Mouse (Mus musculus): ENCODE data around the gene Mrgprd. TPM values are rescaled to one million over a fixed set of nuclear protein-coding genes. Genes with fewer than 3 reads are reported as not detected.

Mrgprd gene
- polyA plus RNA-seq, 1 experiment from 2014 or later: not detected

DNA sequence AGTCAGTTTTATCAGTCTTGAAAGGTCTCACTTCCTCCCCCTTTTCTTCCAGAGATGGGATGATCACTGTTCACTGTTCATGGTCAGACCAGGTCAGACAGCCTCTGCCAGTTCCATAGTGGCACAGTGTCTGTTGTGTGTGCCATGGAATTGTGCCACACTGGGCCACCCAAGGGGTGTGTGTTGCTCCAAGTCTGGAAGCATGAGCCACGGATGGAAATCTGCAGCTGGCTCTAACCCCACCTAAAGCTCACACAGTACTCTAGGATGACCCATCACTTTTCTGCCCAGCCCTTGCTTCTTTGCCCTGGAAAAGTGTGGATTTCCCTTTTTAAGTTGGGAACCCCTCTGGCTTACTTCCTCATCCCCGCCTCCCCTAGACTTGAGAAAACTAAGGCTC is 10.5 kb upstream of the Mrgprd start:
- Histone ChIP-seq H3K9me3 (replicated peaks) (no peaks in the 10 kb centered on the region), H3K4me3 (replicated peaks) (no peak overlapping the region), H3K36me3 (no peaks in the 10 kb centered on the region), H3K4me2 (no peak overlapping the region), H3K27me3 (no peaks in the 10 kb centered on the region), H3K4me1 (replicated peaks) (peaks cover 15% of the 10 kb centered on the region), H3K27ac (no peak overlapping the region), H3K9ac (no peak overlapping the region)
- DNase-seq (no peak), ATAC-seq (ENCODE audit: low read depth) (no peak)
- WGBS (ENCODE audit: insufficient replicate concordance): 56% methylated on average over 2 of the region's 2 CpGs

DNA sequence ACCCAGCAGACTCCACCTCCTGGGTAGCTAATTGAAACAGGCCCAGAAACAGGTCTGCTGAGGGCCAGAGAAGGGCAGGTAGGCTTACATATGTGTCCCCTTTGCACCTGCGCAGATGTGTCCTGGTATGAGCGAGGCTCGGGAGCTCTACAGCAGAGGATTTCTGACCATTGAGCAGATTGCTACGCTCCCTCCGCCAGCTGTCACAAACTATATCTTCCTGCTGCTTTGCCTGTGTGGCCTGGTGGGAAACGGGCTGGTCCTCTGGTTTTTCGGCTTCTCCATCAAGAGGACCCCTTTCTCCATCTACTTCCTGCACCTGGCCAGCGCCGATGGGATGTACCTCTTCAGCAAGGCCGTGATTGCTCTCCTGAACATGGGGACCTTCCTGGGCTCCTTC is 7.0 kb upstream of the Mrgprd start:
- 84% methylated on average over 10 of the region's 10 CpGs for WGBS (ENCODE audit: insufficient replicate concordance)
- H3K4me1 ChIP-seq (replicated peaks): peaks cover 8% of the 10 kb centered on the region
- 0 out of 2 replicates have a peak, but pooled peaks cover 5% of the 10 kb centered on the region for H3K27me3 ChIP-seq
- no peak overlapping the region for H3K9ac ChIP-seq
- no peaks in the 10 kb centered on the region for H3K9me3 ChIP-seq (replicated peaks)
- no peak overlapping the region for H3K4me2 ChIP-seq
- H3K27ac ChIP-seq: no peak overlapping the region
- DNase-seq (no peak), ATAC-seq (ENCODE audit: low read depth) (no peak)
- no peaks in the 10 kb centered on the region for H3K36me3 ChIP-seq
- H3K4me3 ChIP-seq (replicated peaks): no peak overlapping the region

DNA sequence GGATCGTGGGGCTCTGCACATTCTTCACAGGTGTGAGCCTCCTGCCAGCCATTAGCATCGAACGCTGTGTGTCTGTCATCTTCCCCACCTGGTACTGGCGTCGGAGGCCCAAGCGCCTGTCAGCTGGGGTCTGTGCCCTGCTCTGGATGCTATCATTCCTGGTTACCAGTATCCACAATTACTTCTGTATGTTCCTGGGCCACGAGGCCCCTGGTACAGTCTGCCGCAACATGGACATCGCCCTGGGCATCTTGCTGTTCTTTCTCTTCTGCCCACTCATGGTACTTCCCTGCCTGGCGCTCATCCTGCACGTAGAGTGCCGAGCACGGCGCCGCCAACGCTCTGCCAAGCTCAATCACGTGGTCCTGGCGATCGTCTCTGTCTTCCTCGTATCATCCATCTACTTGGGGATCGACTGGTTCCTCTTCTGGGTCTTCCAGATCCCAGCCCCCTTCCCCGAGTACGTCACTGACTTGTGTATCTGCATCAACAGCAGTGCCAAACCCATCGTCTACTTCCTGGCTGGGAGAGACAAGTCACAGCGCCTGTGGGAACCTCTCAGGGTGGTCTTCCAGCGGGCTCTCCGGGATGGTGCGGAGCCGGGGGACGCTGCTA is 6.5 kb upstream of the Mrgprd start:
- no peaks in the 10 kb centered on the region for H3K36me3 ChIP-seq
- H3K4me3 ChIP-seq (replicated peaks): no peak overlapping the region
- no peak overlapping the region for H3K9ac ChIP-seq
- H3K27me3 ChIP-seq: 0 out of 2 replicates have a peak, but pooled peaks cover 5% of the 10 kb centered on the region
- ATAC-seq (ENCODE audit: low read depth) (no peak), DNase-seq (no peak)
- 55% methylated on average over 30 of the region's 30 CpGs for WGBS (ENCODE audit: insufficient replicate concordance)
- H3K9me3 ChIP-seq (replicated peaks): no peaks in the 10 kb centered on the region
- H3K27ac ChIP-seq: no peak overlapping the region
- H3K4me1 ChIP-seq (replicated peaks): peaks cover 3% of the 10 kb centered on the region; the same call in 1 of the 2 replicates
- no peak overlapping the region for H3K4me2 ChIP-seq

DNA sequence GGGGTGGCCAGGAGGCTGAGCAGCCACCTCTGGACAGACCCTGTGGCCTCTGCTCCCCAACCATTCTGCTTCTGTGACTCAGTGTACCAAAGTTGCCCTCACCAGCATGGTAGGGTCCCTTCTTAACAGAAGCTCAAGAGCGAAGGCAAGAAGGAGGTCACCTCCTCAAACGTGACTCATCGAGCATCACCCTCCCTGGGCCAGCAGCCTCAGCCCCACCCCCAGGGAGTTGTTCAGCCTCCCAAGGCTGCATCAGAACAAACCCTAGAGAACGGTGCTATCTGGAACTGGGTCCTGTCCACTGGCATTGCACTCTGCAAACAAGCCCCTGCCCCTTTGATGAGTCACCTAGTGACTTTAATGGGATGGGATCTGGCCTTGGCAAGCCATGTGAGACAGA is 5.8 kb upstream of the Mrgprd start:
- H3K4me1 ChIP-seq (replicated peaks): no peaks in the 10 kb centered on the region
- H3K9ac ChIP-seq: no peak overlapping the region
- H3K27me3 ChIP-seq: 0 out of 2 replicates have a peak, but pooled peaks cover 5% of the 10 kb centered on the region
- DNase-seq (no peak), ATAC-seq (ENCODE audit: low read depth) (no peak)
- H3K4me3 ChIP-seq (replicated peaks): no peak overlapping the region
- H3K27ac ChIP-seq: no peak overlapping the region
- no peaks in the 10 kb centered on the region for H3K9me3 ChIP-seq (replicated peaks)
- no peak overlapping the region for H3K4me2 ChIP-seq
- H3K36me3 ChIP-seq: no peaks in the 10 kb centered on the region
- WGBS (ENCODE audit: insufficient replicate concordance): 44% methylated on average over 4 of the region's 4 CpGs

DNA sequence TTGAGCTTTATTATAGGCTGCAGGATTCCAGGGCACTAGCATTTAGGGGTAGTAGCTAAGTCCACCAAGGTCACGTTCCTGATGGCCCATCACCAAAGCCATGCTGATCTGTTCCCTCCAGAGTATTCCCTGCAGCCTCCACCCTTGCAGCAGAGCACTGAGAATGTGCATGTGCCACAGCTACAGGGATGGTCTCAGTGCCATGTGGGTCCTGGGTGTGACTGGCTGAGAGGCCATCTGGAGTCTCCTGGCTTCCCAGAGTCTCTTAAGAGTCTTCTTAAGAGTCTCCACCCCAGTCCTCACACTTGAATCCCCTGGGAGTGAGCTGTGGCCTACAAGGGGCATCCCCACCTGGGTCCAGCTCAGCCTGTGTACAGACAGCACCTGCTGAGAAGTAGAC is 4.8 kb upstream of the Mrgprd start:
- Histone ChIP-seq H3K9ac (no peak overlapping the region), H3K27ac (no peak overlapping the region), H3K9me3 (replicated peaks) (no peaks in the 10 kb centered on the region), H3K4me3 (replicated peaks) (no peak overlapping the region), H3K4me2 (no peak overlapping the region), H3K36me3 (no peaks in the 10 kb centered on the region), H3K27me3 (0 out of 2 replicates have a peak, but pooled peaks cover 5% of the 10 kb centered on the region), H3K4me1 (replicated peaks) (no peaks in the 10 kb centered on the region)
- DNase-seq (no peak), ATAC-seq (ENCODE audit: low read depth) (no peak)
- 55% methylated on average over 1 of the region's 1 CpGs for WGBS (ENCODE audit: insufficient replicate concordance)

DNA sequence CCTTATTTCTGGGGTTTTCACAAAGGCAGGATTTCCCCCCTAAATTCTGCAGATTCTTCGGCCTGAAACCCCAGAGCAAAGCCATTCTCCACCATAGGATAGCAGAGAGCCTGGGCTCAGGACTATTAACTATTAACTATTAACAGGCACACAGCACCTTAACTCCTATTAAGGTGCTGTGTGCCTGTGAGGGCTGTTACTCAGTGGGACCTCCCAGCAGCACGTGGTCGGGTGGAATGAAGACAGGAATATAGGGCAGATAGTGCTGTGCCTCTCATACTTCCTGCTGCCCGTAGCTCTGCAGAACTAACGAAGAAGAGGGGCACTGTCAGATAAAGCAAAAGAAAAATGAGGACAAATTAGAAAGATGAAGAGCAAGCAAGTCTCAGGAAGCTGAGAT is 4.1 kb upstream of the Mrgprd start:
- Histone ChIP-seq H3K27me3 (0 out of 2 replicates have a peak, but pooled peaks cover 5% of the 10 kb centered on the region), H3K4me2 (no peak overlapping the region), H3K27ac (no peak overlapping the region), H3K9ac (no peak overlapping the region), H3K9me3 (replicated peaks) (no peaks in the 10 kb centered on the region), H3K36me3 (no peaks in the 10 kb centered on the region), H3K4me3 (replicated peaks) (no peak overlapping the region), H3K4me1 (replicated peaks) (no peaks in the 10 kb centered on the region)
- DNase-seq (no peak), ATAC-seq (ENCODE audit: low read depth) (no peak)
- 26% methylated on average over 5 of the region's 5 CpGs for WGBS (ENCODE audit: insufficient replicate concordance)

DNA sequence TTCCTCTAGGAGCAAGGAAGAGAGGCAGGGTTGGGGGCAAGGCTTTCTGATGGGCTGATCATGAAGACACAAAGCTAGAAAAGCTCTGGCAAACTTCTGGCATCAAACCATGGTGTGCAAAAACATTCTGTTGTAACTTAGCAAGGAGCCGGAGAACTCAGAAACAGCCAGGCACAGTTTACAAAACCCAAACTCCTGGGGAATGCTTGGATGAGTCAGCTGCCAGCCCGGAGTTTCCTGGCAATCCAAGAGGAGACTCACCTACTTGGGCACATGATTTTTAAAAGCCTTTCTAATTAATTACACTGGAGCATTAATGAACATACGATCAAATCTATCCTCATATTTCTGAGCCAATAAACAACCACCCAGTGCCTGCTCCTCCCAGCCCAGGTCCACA is 2.5 kb upstream of the Mrgprd start:
- ATAC-seq (ENCODE audit: low read depth) (no peak), DNase-seq (no peak)
- H3K9ac ChIP-seq: no peak overlapping the region
- WGBS (ENCODE audit: insufficient replicate concordance): 66% methylated on average over 3 of the region's 3 CpGs
- H3K36me3 ChIP-seq: no peaks in the 10 kb centered on the region
- no peaks in the 10 kb centered on the region for H3K4me1 ChIP-seq (replicated peaks)
- no peak overlapping the region for H3K27ac ChIP-seq
- no peak overlapping the region for H3K4me2 ChIP-seq
- H3K9me3 ChIP-seq (replicated peaks): no peaks in the 10 kb centered on the region
- no peak overlapping the region for H3K4me3 ChIP-seq (replicated peaks)
- 0 out of 2 replicates have a peak, but pooled peaks cover 5% of the 10 kb centered on the region for H3K27me3 ChIP-seq

DNA sequence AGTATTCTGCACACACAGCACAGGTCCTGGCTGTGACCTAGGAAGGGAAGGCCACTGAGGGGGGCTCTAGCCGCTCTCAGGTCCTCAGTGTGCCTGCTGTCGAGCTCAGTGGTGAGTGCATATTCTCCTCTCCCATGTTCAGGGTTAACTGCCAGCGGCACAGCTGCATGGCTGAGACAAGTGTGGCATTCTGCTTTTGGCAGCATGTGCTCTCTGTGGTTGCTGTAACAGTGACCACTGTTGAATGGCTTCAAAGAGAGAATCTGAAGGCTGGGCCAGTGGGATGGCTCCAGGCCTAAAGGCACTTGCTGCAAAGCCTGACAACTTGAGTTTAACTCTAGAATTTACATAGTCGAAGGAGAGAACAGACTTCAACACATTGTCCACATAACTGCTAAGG is 2.9 kb downstream of the Mrgprd start:
- Histone ChIP-seq H3K4me1 (replicated peaks) (no peaks in the 10 kb centered on the region), H3K27ac (no peak overlapping the region), H3K9me3 (replicated peaks) (no peaks in the 10 kb centered on the region), H3K36me3 (no peaks in the 10 kb centered on the region), H3K9ac (no peak overlapping the region), H3K4me2 (no peak overlapping the region), H3K4me3 (replicated peaks) (no peak overlapping the region), H3K27me3 (no peaks in the 10 kb centered on the region)
- ATAC-seq (ENCODE audit: low read depth) (no peak), DNase-seq (no peak)
- WGBS (ENCODE audit: insufficient replicate concordance): 60% methylated on average over 4 of the region's 4 CpGs

DNA sequence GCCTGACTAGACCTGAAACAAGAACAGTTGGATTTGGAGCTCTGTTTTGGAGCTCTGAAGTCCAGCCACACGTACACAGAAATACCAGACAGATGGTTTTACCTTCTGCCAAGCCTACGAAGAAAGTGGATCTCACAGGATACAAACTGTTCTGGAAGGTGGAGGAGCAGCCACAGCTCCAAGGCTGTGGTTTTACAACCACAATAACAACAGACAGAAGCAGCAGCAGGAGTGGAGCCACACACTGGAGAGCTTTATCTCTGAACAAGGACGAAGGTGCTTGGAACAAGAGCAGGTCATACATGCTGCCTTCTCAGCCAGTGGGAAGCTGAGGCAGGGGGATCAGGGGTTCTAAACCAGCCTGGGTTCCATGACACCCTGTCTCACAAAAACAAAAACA is 4.8 kb downstream of the Mrgprd start:
- H3K27ac ChIP-seq: no peak overlapping the region
- WGBS (ENCODE audit: insufficient replicate concordance): 42% methylated on average over 3 of the region's 3 CpGs
- no peaks in the 10 kb centered on the region for H3K9me3 ChIP-seq (replicated peaks)
- H3K4me1 ChIP-seq (replicated peaks): no peaks in the 10 kb centered on the region
- no peaks in the 10 kb centered on the region for H3K36me3 ChIP-seq
- H3K4me3 ChIP-seq (replicated peaks): no peak overlapping the region
- ATAC-seq (ENCODE audit: low read depth) (no peak), DNase-seq (no peak)
- H3K4me2 ChIP-seq: no peak overlapping the region
- no peak overlapping the region for H3K9ac ChIP-seq
- no peaks in the 10 kb centered on the region for H3K27me3 ChIP-seq

DNA sequence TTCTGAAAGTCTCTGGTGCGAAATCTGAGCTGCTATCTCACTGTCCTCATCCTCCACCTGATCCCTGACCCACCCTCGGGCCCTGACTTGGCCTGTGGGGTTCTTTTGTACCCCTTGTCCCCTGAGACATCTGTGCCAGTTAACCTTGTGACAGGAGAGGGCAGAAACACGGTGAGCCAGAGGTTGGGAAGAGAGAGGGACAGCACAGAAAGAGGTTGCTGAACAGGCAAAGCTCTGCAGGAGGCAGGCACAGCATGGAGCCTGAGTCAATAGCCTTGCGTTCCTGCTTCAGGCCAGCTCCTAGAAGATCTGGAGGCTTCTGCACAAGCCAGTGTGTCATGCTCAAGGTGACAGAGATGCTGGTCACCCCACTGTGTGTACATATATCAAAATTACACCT is 9.0 kb downstream of the Mrgprd start:
- 29% methylated on average over 4 of the region's 4 CpGs for WGBS (ENCODE audit: insufficient replicate concordance)
- Histone ChIP-seq H3K9ac (no peak overlapping the region), H3K9me3 (replicated peaks) (no peaks in the 10 kb centered on the region), H3K36me3 (no peaks in the 10 kb centered on the region), H3K4me1 (replicated peaks) (peaks cover 5% of the 10 kb centered on the region; the same call in 1 of the 2 replicates), H3K27ac (no peak overlapping the region), H3K4me3 (replicated peaks) (no peak overlapping the region), H3K27me3 (no peaks in the 10 kb centered on the region), H3K4me2 (no peak overlapping the region)
- no peak for DNase-seq
- no peak for ATAC-seq (ENCODE audit: low read depth)

DNA sequence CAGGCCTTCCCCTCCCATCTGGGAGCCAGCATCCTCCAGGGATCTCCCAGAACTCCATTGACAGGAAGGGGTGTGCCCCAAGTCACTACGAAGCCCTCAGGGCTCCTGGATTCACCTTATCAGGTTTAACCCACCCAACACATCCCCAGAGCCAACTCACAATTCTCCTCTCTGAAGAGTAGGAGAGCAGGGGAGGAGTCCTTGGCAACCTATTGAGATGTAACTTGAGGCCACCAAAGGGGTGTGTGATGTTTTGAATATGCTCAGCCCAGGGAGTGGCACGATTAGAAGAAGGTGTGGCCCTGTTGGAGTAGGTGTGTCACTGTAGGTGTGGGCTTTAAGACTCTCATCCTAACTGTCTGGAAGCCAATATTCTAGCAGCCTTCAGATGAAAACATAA is 11.1 kb downstream of the Mrgprd start:
- peak; percentile 59; the same call in 1 of the 2 replicates for ATAC-seq (ENCODE audit: low read depth)

DNA sequence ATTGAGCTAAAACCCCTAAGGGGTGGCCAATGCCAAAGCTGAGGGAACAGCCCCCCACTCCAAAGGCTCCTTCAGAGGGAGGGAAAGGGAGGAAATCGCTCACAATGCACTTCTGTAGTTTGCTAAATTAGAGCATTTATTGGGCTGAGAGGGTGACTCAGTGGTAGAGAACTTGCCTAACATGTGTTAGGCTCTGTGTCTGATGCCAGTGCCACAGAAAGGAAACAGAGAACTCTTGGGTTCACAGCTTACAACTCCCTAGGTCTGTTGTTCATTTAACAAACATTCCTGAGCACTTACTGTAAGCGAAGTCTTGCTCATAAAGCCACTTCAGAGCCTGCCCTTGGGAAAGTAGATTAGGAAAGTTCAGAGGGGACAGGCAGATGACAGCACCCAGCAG is 15.3 kb downstream of the Mrgprd start:
- Histone ChIP-seq H3K4me2 (no peak overlapping the region), H3K4me3 (replicated peaks) (no peak overlapping the region), H3K9ac (no peak overlapping the region), H3K27me3 (no peaks in the 10 kb centered on the region), H3K4me1 (replicated peaks) (peaks cover 5% of the 10 kb centered on the region; the same call in 1 of the 2 replicates), H3K36me3 (no peaks in the 10 kb centered on the region), H3K27ac (no peak overlapping the region), H3K9me3 (replicated peaks) (no peaks in the 10 kb centered on the region)
- DNase-seq (no peak), ATAC-seq (ENCODE audit: low read depth) (no peak)
- 53% methylated on average over 2 of the region's 2 CpGs for WGBS (ENCODE audit: insufficient replicate concordance)

More for the DNA sequence above, 11.1 kb downstream of the Mrgprd start:
- no peaks in the 10 kb centered on the region for H3K36me3 ChIP-seq
- no peak for DNase-seq
- no peak overlapping the region for H3K4me2 ChIP-seq
- 21% methylated on average over 2 of the region's 2 CpGs for WGBS (ENCODE audit: insufficient replicate concordance)
- no peaks in the 10 kb centered on the region for H3K27me3 ChIP-seq
- H3K4me1 ChIP-seq (replicated peaks): peaks cover 5% of the 10 kb centered on the region; the same call in 1 of the 2 replicates
- no peak overlapping the region for H3K9ac ChIP-seq
- H3K4me3 ChIP-seq (replicated peaks): no peak overlapping the region
- H3K27ac ChIP-seq: no peak overlapping the region
- H3K9me3 ChIP-seq (replicated peaks): no peaks in the 10 kb centered on the region
